Mouse (Mus musculus) hindbrain, embryonic 13.5 days (tissue): ENCODE results near the gene Gimap4. TPM values are rescaled to one million over a fixed set of nuclear protein-coding genes. Genes with fewer than 3 reads are reported as not detected.

Experiments
- ATAC-seq: fragments of 200-750 bp; cut with Nextera tagmentation; 2 replicates; pipeline ENCODE4 v1.8.0; 2017; ENCODE audit warnings: moderate TSS enrichment; ENCODE audit not compliant: low FRiP score
- H3K27ac ChIP-seq: fragments of 300-500 bp; sonication (generic); 2 replicates; pipeline ENCODE4 v1.5.1; 2015; ENCODE audit warnings: inconsistent platforms, mild to moderate bottlenecking, moderate library complexity
- H3K27me3 ChIP-seq: fragments of 300-500 bp; sonication (generic); 2 replicates; pipeline ENCODE4 v1.6.1; 2015; ENCODE audit warnings: mild to moderate bottlenecking, inconsistent platforms
- H3K36me3 ChIP-seq: fragments of 300-500 bp; sonication (generic); 2 replicates; pipeline ENCODE4 v1.6.1; 2015; ENCODE audit warnings: mild to moderate bottlenecking, inconsistent platforms
- H3K4me1 ChIP-seq: fragments of 300-500 bp; sonication (generic); replicated peaks from 2 replicates; pipeline ENCODE4 v1.6.1; 2015; ENCODE audit warnings: inconsistent platforms
- H3K4me2 ChIP-seq: fragments of 300-500 bp; sonication (generic); 2 replicates; pipeline ENCODE4 v1.6.1; 2015; ENCODE audit warnings: inconsistent platforms, mild to moderate bottlenecking, moderate library complexity
- H3K4me3 ChIP-seq: fragments of 300-500 bp; sonication (generic); 2 replicates; pipeline ENCODE4 v1.5.1; 2015; ENCODE audit warnings: mild to moderate bottlenecking, inconsistent platforms
- H3K9ac ChIP-seq: fragments of 300-500 bp; sonication (generic); 2 replicates; pipeline ENCODE4 v1.6.1; 2015; ENCODE audit warnings: mild to moderate bottlenecking, inconsistent platforms
- H3K9me3 ChIP-seq: fragments of 300-500 bp; sonication (generic); 2 replicates; pipeline ENCODE4 v1.6.1; 2016; ENCODE audit warnings: inconsistent platforms
- WGBS: fragments of 180-500 bp; shearing (Covaris S2); methylation state at CpG from one replicate; pipeline ENCODE4 v1.1.7; 2015; 5-methylcytosine and 5-hydroxymethylcytosine counted together
- polyA plus RNA-seq: library from polyadenylated mRNA; unstranded; fragments of >200 nt; fragmentation: Nextera tagmentation; extraction: Ambion mirVana; gene quantifications from 2 replicates; pipeline ENCODE4 v1.2.1, GENCODE M21; 2015

Gene Gimap4
- polyA plus RNA-seq, 1 experiment from 2014 or later = 2.2 TPM

DNA sequence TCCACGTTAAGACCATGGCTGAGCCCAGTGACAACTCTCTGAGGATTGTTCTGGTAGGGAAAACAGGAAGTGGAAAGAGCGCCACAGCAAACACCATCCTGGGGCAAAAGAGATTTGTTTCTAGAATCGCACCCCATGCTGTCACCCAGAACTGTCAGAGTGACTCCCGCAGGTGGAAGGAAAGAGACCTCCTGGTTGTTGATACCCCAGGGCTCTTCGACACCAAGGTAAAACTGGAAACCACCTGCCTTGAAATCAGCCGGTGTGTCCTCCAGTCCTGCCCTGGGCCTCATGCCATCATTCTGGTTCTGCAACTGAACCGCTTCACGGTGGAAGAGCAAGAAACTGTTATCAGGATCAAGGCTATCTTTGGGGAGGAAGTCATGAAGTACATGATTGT is 39.1 kb downstream of the Gimap4 start:
- 88% methylated on average over 8 of the region's 8 CpGs for WGBS
- H3K36me3 ChIP-seq = no peaks in the 10 kb centered on the region
- H3K27ac ChIP-seq = no peak overlapping the region
- no peaks in the 10 kb centered on the region for H3K27me3 ChIP-seq
- no peak for ATAC-seq
- no peaks in the 10 kb centered on the region for H3K9me3 ChIP-seq
- no peak overlapping the region for H3K4me3 ChIP-seq
- H3K9ac ChIP-seq = no peak overlapping the region
- no peak overlapping the region for H3K4me2 ChIP-seq
- H3K4me1 ChIP-seq = 0 out of 2 replicates have a peak, but pooled peaks cover 2% of the 10 kb centered on the region

DNA sequence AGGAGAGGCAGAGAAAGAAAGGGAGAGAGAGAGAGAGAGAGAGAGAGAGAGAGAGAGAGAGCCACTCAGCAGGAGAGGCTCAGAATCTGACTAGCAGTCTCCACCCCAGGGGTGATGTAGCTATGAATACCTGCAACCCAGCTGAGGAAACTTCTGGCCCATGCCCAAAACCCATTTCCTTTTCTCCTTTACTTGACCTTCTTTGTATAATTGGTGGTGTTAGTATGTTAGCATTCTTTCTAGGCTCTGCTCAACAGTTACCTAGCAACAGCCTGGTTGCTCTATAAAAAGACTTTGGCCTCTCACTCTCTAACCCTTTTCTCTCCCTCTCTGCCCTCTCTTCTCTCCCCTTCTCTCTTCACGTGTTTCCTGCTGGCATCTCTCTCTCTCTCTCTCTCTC is 41.1 kb downstream of the Gimap4 start:
- 0 out of 2 replicates have a peak, but pooled peaks have one; percentile 36 for ATAC-seq
- Histone ChIP-seq H3K4me1 (0 out of 2 replicates have a peak, but pooled peaks cover 2% of the 10 kb centered on the region), H3K4me3 (no peak overlapping the region), H3K9ac (no peak overlapping the region), H3K4me2 (no peak overlapping the region), H3K27ac (no peak overlapping the region), H3K27me3 (no peaks in the 10 kb centered on the region), H3K9me3 (no peaks in the 10 kb centered on the region), H3K36me3 (no peaks in the 10 kb centered on the region)
- WGBS = 0% methylated on average over 1 of the region's 1 CpGs

DNA sequence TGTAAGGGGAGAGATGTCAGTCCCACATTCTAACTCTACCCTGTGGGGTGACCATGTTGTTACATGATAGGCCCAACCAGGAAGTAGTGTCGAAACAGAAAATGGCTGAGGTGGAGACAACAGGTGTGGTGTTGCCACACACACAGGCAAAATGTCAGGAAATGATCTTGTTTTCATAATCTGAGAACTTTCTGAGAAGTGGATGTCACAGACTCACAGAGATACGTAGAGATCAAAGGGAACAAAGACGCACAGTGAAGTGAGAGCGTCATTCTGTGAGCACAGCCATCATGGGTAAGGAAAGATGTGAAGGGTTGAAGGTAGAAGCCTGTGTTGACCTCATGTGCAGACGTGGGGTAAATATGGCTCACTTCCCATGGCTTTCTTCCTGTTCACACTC is 43.4 kb downstream of the Gimap4 start:
- no peak overlapping the region for H3K4me2 ChIP-seq
- H3K27me3 ChIP-seq = no peaks in the 10 kb centered on the region
- H3K9me3 ChIP-seq = no peaks in the 10 kb centered on the region
- WGBS = 92% methylated on average over 5 of the region's 5 CpGs
- no peaks in the 10 kb centered on the region for H3K36me3 ChIP-seq
- no peak for ATAC-seq
- no peak overlapping the region for H3K4me3 ChIP-seq
- 0 out of 2 replicates have a peak, but pooled peaks cover 2% of the 10 kb centered on the region for H3K4me1 ChIP-seq
- H3K9ac ChIP-seq = no peak overlapping the region
- H3K27ac ChIP-seq = no peak overlapping the region

- Histone ChIP-seq H3K4me3 (no peak overlapping the region), H3K36me3 (no peaks in the 10 kb centered on the region), H3K4me2 (no peak overlapping the region), H3K27ac (no peak overlapping the region), H3K9ac (no peak overlapping the region), H3K9me3 (no peaks in the 10 kb centered on the region), H3K27me3 (no peaks in the 10 kb centered on the region), H3K4me1 (no peaks in the 10 kb centered on the region)
- ATAC-seq = no peak
- WGBS = 60% methylated on average over 8 of the region's 8 CpGs
These were observed 48.5 kb downstream of the Gimap4 start for GRCm38 (mm10) chr6:48732864-48733304.

DNA sequence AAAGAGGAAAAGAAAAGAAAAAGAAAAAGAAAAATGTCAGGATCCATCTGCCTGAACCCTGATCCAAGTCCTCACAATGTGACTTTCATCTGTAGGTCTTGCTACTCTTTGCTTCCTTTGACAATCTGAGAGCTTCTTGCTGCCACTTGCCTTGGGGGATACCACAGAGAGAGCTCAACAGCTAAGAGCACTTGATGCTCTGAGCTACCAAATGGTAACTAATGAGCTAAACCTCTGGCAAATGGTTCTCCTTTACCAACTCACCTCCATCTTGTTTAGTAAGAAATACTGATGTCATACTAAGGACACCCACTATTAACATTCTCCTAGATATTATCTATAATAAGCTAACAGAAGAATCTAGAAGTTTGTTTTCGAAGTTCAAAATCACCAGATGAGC is 49.3 kb downstream of the Gimap4 start:
- H3K9me3 ChIP-seq = no peaks in the 10 kb centered on the region
- H3K9ac ChIP-seq = no peak overlapping the region
- H3K4me1 ChIP-seq = no peaks in the 10 kb centered on the region
- 81% methylated on average over 1 of the region's 1 CpGs for WGBS
- H3K4me2 ChIP-seq = no peak overlapping the region
- H3K36me3 ChIP-seq = no peaks in the 10 kb centered on the region
- H3K27me3 ChIP-seq = no peaks in the 10 kb centered on the region
- no peak overlapping the region for H3K27ac ChIP-seq
- ATAC-seq = no peak
- H3K4me3 ChIP-seq = no peak overlapping the region

DNA sequence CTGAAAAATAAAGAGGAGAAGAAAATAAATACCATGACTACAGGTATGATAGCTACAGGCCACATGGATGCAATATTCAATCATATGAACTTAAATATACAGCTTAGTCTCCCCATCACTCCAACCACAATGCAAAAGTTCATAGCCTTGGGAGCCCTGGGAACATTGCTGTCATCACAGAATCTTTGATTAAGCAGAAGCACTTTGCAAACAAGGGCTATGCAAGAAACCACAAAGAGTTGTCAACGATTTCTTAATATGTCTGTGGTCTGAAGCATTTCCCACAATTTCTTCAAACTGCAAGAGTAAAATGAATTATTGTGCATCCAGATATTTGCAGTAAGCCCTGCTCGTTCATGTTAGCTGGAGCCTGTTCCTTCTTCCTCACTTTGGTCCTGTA is 52.7 kb downstream of the Gimap4 start:
- Histone ChIP-seq H3K36me3 (no peaks in the 10 kb centered on the region), H3K9me3 (no peaks in the 10 kb centered on the region), H3K4me1 (peaks cover 5% of the 10 kb centered on the region), H3K27me3 (peaks cover 21% of the 10 kb centered on the region), H3K4me3 (no peak overlapping the region), H3K27ac (no peak overlapping the region), H3K9ac (no peak overlapping the region), H3K4me2 (no peak overlapping the region)
- 87% methylated on average over 2 of the region's 2 CpGs for WGBS
- no peak for ATAC-seq

DNA sequence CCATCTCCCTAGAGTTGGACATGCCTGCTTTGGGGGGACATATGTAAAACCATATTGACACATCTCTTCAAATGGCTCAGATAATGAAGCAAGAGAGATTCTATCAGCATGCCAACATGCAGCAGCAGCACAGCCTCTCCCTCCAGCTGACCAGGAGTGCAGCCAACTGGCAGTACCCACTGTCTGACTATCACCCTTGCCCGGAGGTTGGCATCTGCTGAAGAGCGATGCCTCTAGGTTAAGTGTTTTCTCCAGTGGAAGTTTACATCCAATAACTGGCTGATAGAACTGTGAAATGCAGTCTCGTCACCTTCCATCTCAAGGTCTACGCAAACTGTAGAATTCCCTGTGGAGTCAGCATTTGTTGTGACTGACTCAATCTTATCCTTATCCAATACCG is 53.3 kb downstream of the Gimap4 start:
- H3K4me2 ChIP-seq = no peak overlapping the region
- H3K27me3 ChIP-seq = peaks cover 27% of the 10 kb centered on the region
- no peak overlapping the region for H3K4me3 ChIP-seq
- 93% methylated on average over 5 of the region's 5 CpGs for WGBS
- peaks cover 11% of the 10 kb centered on the region for H3K4me1 ChIP-seq
- no peak overlapping the region for H3K27ac ChIP-seq
- ATAC-seq = no peak
- H3K9me3 ChIP-seq = no peaks in the 10 kb centered on the region
- H3K36me3 ChIP-seq = no peaks in the 10 kb centered on the region
- H3K9ac ChIP-seq = no peak overlapping the region

GRCm38 (mm10) chr6:48738961-48739779 is 54.8 kb downstream of the Gimap4 start, which contains the start of gene Gimap1:
Gene Gimap1 (plus strand): TSS chr6:48739054.
- H3K4me2 ChIP-seq = no peak within 1 kb of the TSS
- no peaks in the 10 kb centered on the region for H3K9me3 ChIP-seq
- no peak for ATAC-seq
- no peak within 1 kb of the TSS for H3K4me3 ChIP-seq
- H3K27me3 ChIP-seq = peaks cover 42% of the 10 kb centered on the region
- WGBS = 87% methylated on average over 15 of the region's 15 CpGs
- H3K4me1 ChIP-seq = peaks cover 17% of the 10 kb centered on the region
- no peaks in the 10 kb centered on the region for H3K36me3 ChIP-seq
- H3K9ac ChIP-seq = no peak within 1 kb of the TSS
- no peak within 1 kb of the TSS for H3K27ac ChIP-seq

- Histone ChIP-seq H3K4me3 (no peak overlapping the region), H3K9me3 (no peaks in the 10 kb centered on the region), H3K4me1 (peaks cover 17% of the 10 kb centered on the region), H3K4me2 (no peak overlapping the region), H3K36me3 (no peaks in the 10 kb centered on the region), H3K9ac (no peak overlapping the region), H3K27me3 (peaks cover 45% of the 10 kb centered on the region), H3K27ac (no peak overlapping the region)
- WGBS = 98% methylated on average over 3 of the region's 3 CpGs
- no peak for ATAC-seq
These were observed 55.4 kb downstream of the Gimap4 start for GRCm38 (mm10) chr6:48739780-48740055.

DNA sequence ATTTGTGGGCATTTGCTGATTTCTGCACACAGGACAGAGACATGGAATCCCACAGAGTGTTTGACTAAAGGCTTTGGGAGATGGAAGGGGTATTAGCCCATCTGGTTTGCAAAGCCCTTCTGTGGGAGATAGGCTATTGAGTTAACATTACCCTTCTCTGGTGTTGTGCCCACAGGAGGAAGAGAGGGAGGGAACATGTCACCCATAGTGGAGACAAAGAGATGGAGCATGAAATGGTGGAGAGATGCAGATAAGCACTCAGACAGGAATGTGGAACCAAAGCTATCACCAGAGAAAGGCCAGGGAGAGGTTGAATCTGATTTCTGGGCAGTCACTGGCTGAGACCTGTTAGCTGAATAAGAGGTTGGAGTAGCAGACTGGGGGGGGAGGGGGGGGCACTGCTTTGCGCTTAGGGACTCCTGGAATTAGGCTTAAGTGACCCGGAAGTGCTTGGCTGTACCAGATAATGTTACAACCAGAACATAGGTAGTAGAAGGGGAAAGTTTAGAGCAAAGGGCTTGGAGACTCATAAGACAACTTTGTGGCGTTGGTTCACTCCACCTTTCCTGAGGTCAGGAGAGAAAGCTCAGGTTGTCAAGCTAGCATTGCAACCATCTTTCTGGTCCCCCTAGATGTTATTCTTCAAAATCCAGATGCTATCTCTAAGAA is 56.3 kb downstream of the Gimap4 start:
- H3K36me3 ChIP-seq = no peaks in the 10 kb centered on the region
- WGBS = 77% methylated on average over 3 of the region's 3 CpGs

GRCm38 (mm10) chr6:48741273-48741672 is 56.9 kb downstream of the Gimap4 start:
- Histone ChIP-seq H3K27me3 (peaks cover 57% of the 10 kb centered on the region), H3K27ac (no peak overlapping the region), H3K9me3 (no peaks in the 10 kb centered on the region), H3K4me2 (no peak overlapping the region), H3K4me1 (peaks cover 17% of the 10 kb centered on the region), H3K4me3 (no peak overlapping the region), H3K36me3 (no peaks in the 10 kb centered on the region), H3K9ac (no peak overlapping the region)
- 33% methylated on average over 3 of the region's 3 CpGs for WGBS
- ATAC-seq = no peak

More for the DNA sequence above, 56.3 kb downstream of the Gimap4 start:
- H3K9me3 ChIP-seq = no peaks in the 10 kb centered on the region
- H3K4me1 ChIP-seq = peaks cover 17% of the 10 kb centered on the region
- H3K9ac ChIP-seq = no peak overlapping the region
- no peak overlapping the region for H3K4me2 ChIP-seq
- H3K4me3 ChIP-seq = no peak overlapping the region
- peaks cover 52% of the 10 kb centered on the region for H3K27me3 ChIP-seq
- no peak for ATAC-seq
- H3K27ac ChIP-seq = no peak overlapping the region
